Mouse (Mus musculus) stomach, postnatal 0 days (tissue): ENCODE results near the gene Ptgr1. TPM values are rescaled to one million over a fixed set of nuclear protein-coding genes. Genes with fewer than 3 reads are reported as not detected.

Source experiments
- ATAC-seq: fragments of 200-750 bp; cut with Nextera tagmentation; 2 replicates; pipeline ENCODE4 v1.8.0; 2017; ENCODE audit not compliant: low FRiP score, low TSS enrichment
- DNase-seq: peaks from one replicate; pipeline ENCODE4 v3.0.0-alpha.2; 2016; ENCODE audit warnings: low spot score
- H3K27ac ChIP-seq: fragments of 300-500 bp; sonication (generic); replicated peaks from 2 replicates; pipeline ENCODE4 v1.5.1; 2014; ENCODE audit warnings: mild to moderate bottlenecking, control low read depth
- H3K27me3 ChIP-seq: fragments of 300-500 bp; sonication (generic); 2 replicates; pipeline ENCODE4 v1.6.1; 2014; ENCODE audit warnings: low read length; ENCODE audit not compliant: control insufficient read depth, insufficient read depth
- H3K36me3 ChIP-seq: fragments of 300-500 bp; sonication (generic); 2 replicates; pipeline ENCODE4 v1.6.1; 2014; ENCODE audit warnings: low read length, mixed read lengths; ENCODE audit not compliant: control insufficient read depth, insufficient read depth
- H3K4me1 ChIP-seq: fragments of 300-500 bp; sonication (generic); replicated peaks from 2 replicates; pipeline ENCODE4 v1.6.1; 2014; ENCODE audit warnings: antibody characterized with exemption; ENCODE audit not compliant: control insufficient read depth, insufficient read depth
- H3K4me2 ChIP-seq: fragments of 300-500 bp; sonication (generic); replicated peaks from 2 replicates; pipeline ENCODE4 v1.6.1; 2014; ENCODE audit warnings: low read depth, mild to moderate bottlenecking, control low read depth, moderate library complexity
- H3K4me3 ChIP-seq: fragments of 300-500 bp; sonication (generic); 2 replicates; pipeline ENCODE4 v1.5.1; 2014; ENCODE audit warnings: low read depth, low read length, control low read depth
- H3K9ac ChIP-seq: fragments of 300-500 bp; sonication (generic); 2 replicates; pipeline ENCODE4 v1.6.1; 2014; ENCODE audit warnings: mild to moderate bottlenecking, low read length, control low read depth, mixed read lengths
- H3K9me3 ChIP-seq: fragments of 300-500 bp; sonication (generic); 2 replicates; pipeline ENCODE4 v1.6.1; 2016; ENCODE audit warnings: low read length; ENCODE audit not compliant: control insufficient read depth
- CTCF ChIP-seq: IDR thresholded peaks from 2 replicates; pipeline ENCODE4 v1.5.1; 2016; ENCODE audit warnings: antibody characterized with exemption, low read depth, mild to moderate bottlenecking, moderate library complexity
- EP300 ChIP-seq: optimal IDR thresholded peaks from 2 replicates; pipeline ENCODE3; 2016; ENCODE audit warnings: antibody characterized with exemption
- WGBS: fragments of 180-500 bp; shearing (Covaris S2); extraction: QIAGEN DNeasy Blood & Tissue Kit; methylation state at CpG from one replicate; pipeline ENCODE4 v1.1.7; 2014; 5-methylcytosine and 5-hydroxymethylcytosine counted together
- polyA plus RNA-seq: library from polyadenylated mRNA; unstranded; fragments of >200 nt; fragmentation: Nextera tagmentation; extraction: Ambion mirVana; gene quantifications from 2 replicates; pipeline ENCODE4 v1.2.1, GENCODE M21; 2015

The Ptgr1 gene
- polyA plus RNA-seq, 1 experiment from 2014 or later: 454 TPM

- H3K4me2 ChIP-seq: no peak overlapping the region
- H3K36me3 ChIP-seq: no peaks in the 10 kb centered on the region; the same call in 1 of the 2 replicates
- 90% methylated on average over 3 of the region's 3 CpGs for WGBS
- H3K9me3 ChIP-seq: no peaks in the 10 kb centered on the region
- no peak for TF ChIP-seq CTCF
- no peak for TF ChIP-seq EP300
- H3K27me3 ChIP-seq: no peaks in the 10 kb centered on the region
- no peak for ATAC-seq
- no peak overlapping the region for H3K9ac ChIP-seq
- DNase-seq: no peak
- H3K4me1 ChIP-seq: no peaks in the 10 kb centered on the region
- H3K27ac ChIP-seq: no peak overlapping the region
- H3K4me3 ChIP-seq: no peak overlapping the region
Measured at GRCm38 (mm10) chr4:59015181-59015580, 28.3 kb upstream of the Ptgr1 start.

GRCm38 (mm10) chr4:59011446-59011845 is 24.5 kb upstream of the Ptgr1 start:
- TF ChIP-seq EP300 (no peak), CTCF (no peak)
- no peak overlapping the region for H3K4me3 ChIP-seq
- H3K27ac ChIP-seq: no peak overlapping the region
- H3K27me3 ChIP-seq: no peaks in the 10 kb centered on the region
- H3K9me3 ChIP-seq: no peaks in the 10 kb centered on the region
- H3K9ac ChIP-seq: no peak overlapping the region
- ATAC-seq (no peak), DNase-seq (no peak)
- H3K4me2 ChIP-seq: no peak overlapping the region
- no peaks in the 10 kb centered on the region for H3K4me1 ChIP-seq
- H3K36me3 ChIP-seq: no peaks in the 10 kb centered on the region
- 77% methylated on average over 3 of the region's 3 CpGs for WGBS

- H3K36me3 ChIP-seq: no peaks in the 10 kb centered on the region
- DNase-seq: no peak
- TF ChIP-seq CTCF: no peak
- TF ChIP-seq EP300: no peak
- H3K4me1 ChIP-seq: no peaks in the 10 kb centered on the region
- 76% methylated on average over 4 of the region's 4 CpGs for WGBS
- no peaks in the 10 kb centered on the region for H3K27me3 ChIP-seq
- no peaks in the 10 kb centered on the region for H3K9me3 ChIP-seq
- H3K27ac ChIP-seq: no peak overlapping the region
- no peak overlapping the region for H3K4me2 ChIP-seq
- no peak for ATAC-seq
- no peak overlapping the region for H3K9ac ChIP-seq
- no peak overlapping the region for H3K4me3 ChIP-seq
Measured at GRCm38 (mm10) chr4:59009696-59010095, 22.8 kb upstream of the Ptgr1 start.

DNA sequence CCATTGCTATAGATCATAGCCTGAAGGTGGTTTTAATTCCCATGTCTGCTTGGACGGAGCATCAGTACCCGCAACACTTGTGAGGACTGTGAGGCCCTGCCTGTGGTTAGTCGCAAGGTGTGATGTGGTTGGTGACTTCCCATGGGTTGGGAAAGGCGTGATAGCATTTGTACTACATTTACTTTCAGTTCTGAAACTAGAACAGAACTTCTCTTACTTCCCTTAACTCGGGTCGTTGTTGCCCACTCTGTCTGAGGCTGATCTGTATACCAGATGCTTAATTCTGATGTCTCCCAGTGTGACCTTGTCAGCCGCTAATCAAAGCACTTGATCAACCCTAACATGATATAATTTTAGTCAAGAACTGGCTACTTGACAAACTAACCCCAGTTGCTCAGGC is 22.3 kb upstream of the Ptgr1 start:
- Histone ChIP-seq H3K27ac (no peak overlapping the region), H3K4me3 (no peak overlapping the region), H3K27me3 (no peaks in the 10 kb centered on the region), H3K9ac (no peak overlapping the region), H3K4me2 (no peak overlapping the region), H3K36me3 (no peaks in the 10 kb centered on the region), H3K4me1 (peaks cover under 1% of the 10 kb centered on the region; the same call in 1 of the 2 replicates), H3K9me3 (no peaks in the 10 kb centered on the region)
- 90% methylated on average over 7 of the region's 7 CpGs for WGBS
- DNase-seq (no peak), ATAC-seq (no peak)
- TF ChIP-seq EP300 (no peak), CTCF (no peak)

GRCm38 (mm10) chr4:59007974-59008373 is 21.1 kb upstream of the Ptgr1 start:
- no peak overlapping the region for H3K27ac ChIP-seq
- TF ChIP-seq EP300 (no peak), CTCF (no peak)
- 60% methylated on average over 5 of the region's 5 CpGs for WGBS
- no peak overlapping the region for H3K4me3 ChIP-seq
- H3K36me3 ChIP-seq: no peaks in the 10 kb centered on the region
- ATAC-seq (no peak), DNase-seq (no peak)
- no peaks in the 10 kb centered on the region for H3K27me3 ChIP-seq
- H3K9ac ChIP-seq: no peak overlapping the region
- no peak overlapping the region for H3K4me2 ChIP-seq
- H3K4me1 ChIP-seq: peaks cover 2% of the 10 kb centered on the region; the same call in 1 of the 2 replicates
- no peaks in the 10 kb centered on the region for H3K9me3 ChIP-seq

DNA sequence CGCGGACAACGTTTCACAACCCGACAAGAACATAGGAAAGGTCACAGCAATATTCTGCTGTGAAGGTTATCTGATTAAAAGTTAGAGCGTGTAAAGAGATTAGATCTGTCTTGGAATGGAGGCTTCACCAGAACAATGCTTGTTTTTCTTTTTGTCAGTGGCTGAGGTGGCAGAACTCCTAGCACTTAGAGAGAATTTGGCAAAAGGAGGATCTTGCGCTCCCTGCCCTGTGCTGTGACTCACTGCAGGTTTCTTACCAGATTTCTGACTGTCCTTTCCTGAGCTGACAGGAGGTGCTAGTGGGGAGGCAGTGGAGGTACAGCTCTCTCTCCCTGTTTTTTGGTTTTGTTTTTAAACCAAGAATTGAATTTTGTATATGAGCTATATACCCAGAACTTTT is 20.1 kb upstream of the Ptgr1 start:
- ATAC-seq (no peak), DNase-seq (no peak)
- 68% methylated on average over 6 of the region's 6 CpGs for WGBS
- H3K27ac ChIP-seq: no peak overlapping the region
- no peaks in the 10 kb centered on the region for H3K27me3 ChIP-seq
- H3K4me1 ChIP-seq: peaks cover 2% of the 10 kb centered on the region; the same call in 1 of the 2 replicates
- H3K36me3 ChIP-seq: no peaks in the 10 kb centered on the region
- TF ChIP-seq EP300 (no peak), CTCF (no peak)
- H3K9ac ChIP-seq: no peak overlapping the region
- no peak overlapping the region for H3K4me2 ChIP-seq
- H3K4me3 ChIP-seq: no peak overlapping the region
- H3K9me3 ChIP-seq: no peaks in the 10 kb centered on the region
